Mouse (Mus musculus) spleen, postnatal 36 days (tissue): Measurements from ENCODE around the gene Slco6c1.

ENCODE experiments used
- DNase-seq, 2 experiments: peaks; one replicate each; pipeline ENCODE4 v3.0.0; 2022; ENCODE audit warnings: low spot score in 2 of 2, mixed read lengths in 1 of 2

Slco6c1 gene

DNA sequence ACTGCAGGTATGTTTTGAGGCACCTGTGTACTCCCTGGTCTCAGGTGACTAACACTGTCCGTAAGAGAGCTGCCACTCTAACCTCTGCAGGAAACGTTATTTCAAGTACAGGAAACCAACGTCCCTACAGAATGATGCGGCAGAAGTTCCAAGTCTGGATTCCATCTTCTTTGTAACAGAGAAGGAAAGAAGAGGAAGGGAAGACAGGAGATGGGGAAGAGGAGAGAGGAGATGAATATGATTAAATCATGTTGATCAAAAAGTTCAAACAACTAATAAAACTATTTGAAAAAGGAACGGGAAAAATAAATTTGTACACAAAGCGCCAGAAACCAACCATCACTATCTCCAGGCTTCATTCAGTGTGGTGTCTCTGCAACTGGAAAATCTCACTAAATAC is at the start of gene Slco6c1:
Gene Slco6c1 (minus strand): TSS at position 101 of the 400 bp plus-strand sequence.
- no peak for DNase-seq

DNA sequence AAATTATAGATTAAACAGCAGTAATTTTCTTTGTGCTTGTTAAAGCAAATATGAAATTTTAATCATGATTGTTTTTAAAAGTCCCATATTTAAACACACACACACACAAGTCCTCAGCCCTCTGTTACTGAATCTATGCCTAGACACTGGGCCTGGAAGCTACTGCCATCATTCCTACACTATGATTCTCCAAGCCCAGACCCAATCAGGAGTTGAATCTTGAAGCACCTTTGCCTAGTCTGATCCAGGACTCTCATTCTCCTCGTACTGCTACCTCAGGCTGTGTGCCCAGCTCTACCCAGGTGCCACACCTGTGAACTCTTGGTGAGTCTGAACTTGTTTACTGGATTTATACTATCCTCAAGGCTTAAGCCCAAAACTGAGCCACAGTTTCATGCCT is 89.1 kb downstream of the Slco6c1 start:
- DNase-seq: no peak

DNA sequence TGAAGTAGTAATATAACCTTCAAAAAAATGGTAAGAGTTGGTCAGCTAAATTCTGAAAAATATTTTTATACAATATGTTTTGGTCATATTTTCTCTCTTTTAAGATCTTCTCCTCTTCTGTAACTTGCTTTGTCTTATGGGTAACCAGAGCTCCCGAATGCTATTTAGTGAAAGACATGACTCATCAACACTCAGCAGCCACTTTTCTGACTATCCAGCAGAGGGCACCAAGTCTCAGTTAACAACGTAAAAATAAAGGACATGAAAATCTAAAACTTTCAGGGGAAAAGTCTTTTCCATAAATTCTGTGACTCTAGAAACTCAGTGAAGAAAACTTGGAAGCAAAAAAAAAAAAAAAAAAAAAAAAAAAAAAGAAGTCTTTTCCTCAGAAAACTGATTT is 89.6 kb downstream of the Slco6c1 start:
- no peak for DNase-seq

DNA sequence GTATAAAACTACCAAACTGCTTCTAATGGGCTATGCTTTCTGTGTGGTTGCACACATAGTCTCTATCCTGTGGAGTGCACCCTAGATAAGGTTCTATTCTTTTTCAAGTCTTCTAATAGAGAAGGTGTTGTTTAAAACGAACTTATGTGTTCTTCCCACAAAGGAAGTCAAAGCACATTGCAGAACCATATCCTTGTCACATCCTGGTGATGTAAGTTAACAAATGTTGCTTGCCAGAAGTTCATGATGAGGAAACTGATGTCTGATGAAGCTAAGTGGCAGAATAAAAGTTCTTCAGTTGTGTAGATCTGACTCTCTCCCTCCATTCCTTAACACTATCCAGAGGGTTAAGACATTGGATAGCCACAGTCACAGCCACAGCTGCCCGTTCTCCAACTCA is 90.1 kb downstream of the Slco6c1 start:
- DNase-seq: no peak

DNA sequence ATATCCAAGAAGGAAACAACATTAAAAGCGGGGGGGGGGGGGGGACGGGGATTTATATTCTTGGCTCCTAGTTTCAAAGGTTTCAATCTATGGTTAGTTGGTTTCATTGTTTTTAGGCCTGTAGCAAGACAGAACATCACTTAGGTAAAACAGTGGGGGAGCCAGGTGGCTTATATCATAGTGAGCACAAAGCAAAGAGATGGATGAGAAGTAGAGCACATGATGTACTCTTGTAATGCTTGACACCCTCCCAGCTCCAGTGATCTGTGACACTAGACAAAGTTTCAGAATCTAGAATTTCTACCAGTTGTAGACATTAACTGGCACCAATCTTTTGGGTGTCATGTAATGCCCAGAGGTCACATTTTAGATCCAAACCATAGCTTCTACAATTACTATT is 106.7 kb downstream of the Slco6c1 start:
- DNase-seq: no peak

DNA sequence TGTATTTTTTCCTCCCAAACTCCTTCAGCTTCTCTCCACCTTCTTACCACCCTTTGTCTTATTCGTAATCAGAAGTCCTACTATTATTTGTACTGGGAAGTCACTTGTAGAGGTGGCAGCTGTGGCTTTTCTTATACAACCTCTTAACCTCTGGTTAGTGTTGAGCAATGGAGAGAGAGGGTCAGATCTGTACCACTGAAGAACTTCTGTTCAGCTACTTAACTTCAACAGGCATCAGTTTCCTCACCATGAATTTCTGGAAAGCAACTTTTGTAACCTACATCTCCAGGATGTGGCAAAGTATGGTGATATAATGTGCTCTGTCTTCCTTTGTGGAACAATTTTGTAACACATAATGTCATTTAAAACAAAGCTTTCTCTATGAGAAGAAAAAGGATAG is 108.7 kb downstream of the Slco6c1 start:
- DNase-seq: no peak

DNA sequence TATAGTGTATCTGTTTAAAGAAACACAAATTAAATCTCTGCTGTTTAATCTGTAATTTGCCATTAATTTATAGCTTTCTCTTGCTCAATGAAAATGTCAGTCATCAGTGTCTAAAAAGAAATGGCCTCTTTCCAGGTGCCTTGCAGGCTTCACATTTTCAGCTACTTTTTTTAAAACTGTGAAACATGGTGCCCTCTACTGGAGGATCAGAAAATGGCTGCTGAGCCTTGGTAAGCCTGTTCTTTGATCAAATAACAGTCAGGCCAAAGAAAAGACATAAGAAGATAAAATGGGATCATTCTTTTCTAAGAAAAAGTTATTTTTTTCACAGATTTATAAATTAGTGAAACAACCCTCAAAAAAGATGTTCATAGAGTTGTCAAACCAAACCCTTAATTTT is 109.1 kb downstream of the Slco6c1 start:
- no peak for DNase-seq
